Mouse (Mus musculus) hindlimb bud, embryonic 11.5 days (tissue): ENCODE results near the gene Tctex1d2.

Experiments used
- DNase-seq: peaks from one replicate; pipeline ENCODE4 v3.0.0-alpha.2; 2012; ENCODE audit warnings: low read depth, low spot score; ENCODE audit errors: extremely low spot score

The Tctex1d2 gene

GRCm38 (mm10) chr16:32419517-32420483 is at the start of gene Tctex1d2:
Gene Tctex1d2 (plus strand): TSS chr16:32419702.
- DNase-seq: peak; percentile 81

GRCm38 (mm10) chr16:32371351-32371750 is 48.2 kb upstream of the Tctex1d2 start:
- no peak for DNase-seq

GRCm38 (mm10) chr16:32379575-32379974 is 39.9 kb upstream of the Tctex1d2 start:
- no peak for DNase-seq

GRCm38 (mm10) chr16:32382901-32383300 is 36.6 kb upstream of the Tctex1d2 start:
- no peak for DNase-seq

- no peak for DNase-seq
Observed at GRCm38 (mm10) chr16:32384885-32385284, 34.6 kb upstream of the Tctex1d2 start.

- no peak for DNase-seq
Observed at GRCm38 (mm10) chr16:32386826-32387225, 32.7 kb upstream of the Tctex1d2 start.

- DNase-seq: no peak
Observed at GRCm38 (mm10) chr16:32389049-32389448, 30.5 kb upstream of the Tctex1d2 start.

GRCm38 (mm10) chr16:32389841-32390240 is 29.7 kb upstream of the Tctex1d2 start:
- DNase-seq: no peak

GRCm38 (mm10) chr16:32390882-32391281 is 28.6 kb upstream of the Tctex1d2 start:
- no peak for DNase-seq

GRCm38 (mm10) chr16:32395679-32396540 is 23.6 kb upstream of the Tctex1d2 start:
- no peak for DNase-seq

- DNase-seq: no peak
Observed at GRCm38 (mm10) chr16:32396541-32396835, 23.0 kb upstream of the Tctex1d2 start.

GRCm38 (mm10) chr16:32398206-32398605 is 21.3 kb upstream of the Tctex1d2 start:
- DNase-seq: no peak

GRCm38 (mm10) chr16:32400267-32400666 is 19.2 kb upstream of the Tctex1d2 start, which contains the start of gene Tm4sf19:
Gene Tm4sf19 (plus strand): TSS chr16:32400506.
- DNase-seq: no peak

- no peak for DNase-seq
Observed at GRCm38 (mm10) chr16:32401335-32401965, 18.1 kb upstream of the Tctex1d2 start.

GRCm38 (mm10) chr16:32402818-32403217 is 16.7 kb upstream of the Tctex1d2 start:
- no peak for DNase-seq

GRCm38 (mm10) chr16:32405716-32406115 is 13.8 kb upstream of the Tctex1d2 start:
- DNase-seq: no peak

- no peak for DNase-seq
Observed at GRCm38 (mm10) chr16:32406671-32407070, 12.8 kb upstream of the Tctex1d2 start.

GRCm38 (mm10) chr16:32407730-32408129 is 11.8 kb upstream of the Tctex1d2 start:
- DNase-seq: no peak

GRCm38 (mm10) chr16:32417457-32417856 is 2.0 kb upstream of the Tctex1d2 start:
- no peak for DNase-seq

- DNase-seq: no peak
Observed at GRCm38 (mm10) chr16:32427506-32427905, 8.0 kb downstream of the Tctex1d2 start.

- no peak for DNase-seq
Observed at GRCm38 (mm10) chr16:32430474-32431046, 11.1 kb downstream of the Tctex1d2 start, which contains the start of gene Pcyt1a. Gene Pcyt1a (plus strand): TSS chr16:32430921.
